Mouse (Mus musculus): ENCODE results near the gene Fam219b. TPM values are rescaled to one million over a fixed set of nuclear protein-coding genes. Genes with fewer than 3 reads are reported as not detected.

The Fam219b gene
- polyA plus RNA-seq, 1 experiment: 17.5 TPM

- DNase-seq (ENCODE audit: low spot score): no peak
Observed at GRCm38 (mm10) chr9:57564609-57565008, 27.3 kb downstream of the Fam219b start.

DNA sequence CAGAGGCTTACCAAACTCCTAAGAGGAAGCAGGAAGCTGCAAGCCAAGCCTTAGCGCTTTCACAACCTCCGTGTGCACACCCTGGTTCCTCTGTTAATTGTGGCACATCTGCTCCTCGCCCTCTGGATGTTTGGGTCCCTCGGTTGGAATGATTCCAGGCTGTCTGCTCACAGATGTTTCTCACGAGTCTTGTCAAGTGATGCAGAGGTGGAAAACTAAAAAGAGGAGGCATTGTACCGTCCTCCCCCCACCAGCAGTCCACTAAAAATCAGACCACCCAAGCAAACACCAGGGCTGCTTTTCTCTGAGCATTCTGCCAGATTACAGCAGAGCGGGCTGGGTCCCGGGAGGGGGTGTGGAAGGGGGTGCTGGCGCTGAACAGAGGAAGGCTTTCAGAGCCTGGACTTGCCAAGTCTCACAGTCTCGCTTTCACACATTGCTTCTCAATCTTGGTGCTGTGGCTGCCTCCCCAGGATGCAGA lies 28.5 kb downstream of the Fam219b start:
- no peak for DNase-seq (ENCODE audit: low spot score)

DNA sequence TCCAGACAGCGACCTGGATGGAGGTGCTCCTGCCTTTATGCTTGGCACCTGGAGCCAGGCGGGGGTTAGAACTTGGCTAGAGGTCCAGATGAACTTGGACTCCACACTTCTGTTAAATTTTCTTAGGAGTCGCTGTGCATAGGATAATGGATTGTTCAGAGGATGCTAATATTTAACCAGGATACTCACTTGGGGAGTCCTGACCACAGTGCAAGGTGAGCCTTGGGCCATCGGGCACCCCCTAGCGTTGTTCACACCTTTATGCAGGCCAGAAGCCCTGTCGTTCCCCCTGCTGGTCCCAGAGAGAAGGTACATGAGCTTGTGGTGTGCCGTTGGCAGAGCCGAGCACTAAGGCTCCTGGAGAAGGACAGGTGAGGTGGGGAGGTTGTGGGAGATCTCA lies 29.5 kb downstream of the Fam219b start:
- DNase-seq (ENCODE audit: low spot score): no peak

GRCm38 (mm10) chr9:57568500-57568899 lies 31.2 kb downstream of the Fam219b start:
- DNase-seq (ENCODE audit: low spot score): no peak

- no peak for DNase-seq (ENCODE audit: low spot score)
Observed at GRCm38 (mm10) chr9:57574397-57574796, 37.1 kb downstream of the Fam219b start.

GRCm38 (mm10) chr9:57575577-57575976 lies 38.2 kb downstream of the Fam219b start:
- DNase-seq (ENCODE audit: low spot score): no peak

DNA sequence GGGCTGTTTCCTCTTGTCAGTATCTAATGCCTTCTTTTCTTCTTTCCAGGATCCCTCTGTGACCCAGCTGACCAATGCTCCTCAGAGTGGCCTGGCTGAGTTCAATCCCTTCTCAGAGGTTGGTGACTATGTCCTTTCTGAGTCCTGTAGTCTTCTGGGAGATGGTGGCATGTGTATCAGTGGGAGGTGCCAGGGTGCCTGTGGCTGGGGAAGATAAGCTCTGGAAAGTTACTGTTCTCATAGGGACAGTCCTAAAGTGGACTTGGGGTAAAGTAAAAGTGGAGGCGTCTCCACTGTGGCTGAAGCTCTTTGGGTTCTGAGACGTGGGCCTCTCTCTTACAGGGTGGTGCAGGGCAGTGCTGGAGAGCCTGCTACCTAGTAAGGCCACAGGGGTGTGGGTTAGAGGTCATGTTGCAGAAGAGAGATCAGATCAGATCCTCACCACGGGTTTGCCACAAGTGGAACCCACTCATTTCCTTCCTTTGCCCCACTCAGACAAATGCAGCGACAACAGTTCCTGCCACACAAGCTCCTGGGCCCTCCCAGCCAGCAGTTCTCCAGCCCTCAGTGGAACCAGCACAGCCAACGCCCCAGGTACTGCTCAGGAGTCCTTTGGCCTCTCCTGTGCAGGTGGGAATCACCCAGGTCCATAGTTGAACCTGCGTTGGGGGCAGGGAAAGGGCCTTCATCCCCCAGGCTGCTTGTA lies 40.0 kb downstream of the Fam219b start:
- DNase-seq (ENCODE audit: low spot score): no peak

DNA sequence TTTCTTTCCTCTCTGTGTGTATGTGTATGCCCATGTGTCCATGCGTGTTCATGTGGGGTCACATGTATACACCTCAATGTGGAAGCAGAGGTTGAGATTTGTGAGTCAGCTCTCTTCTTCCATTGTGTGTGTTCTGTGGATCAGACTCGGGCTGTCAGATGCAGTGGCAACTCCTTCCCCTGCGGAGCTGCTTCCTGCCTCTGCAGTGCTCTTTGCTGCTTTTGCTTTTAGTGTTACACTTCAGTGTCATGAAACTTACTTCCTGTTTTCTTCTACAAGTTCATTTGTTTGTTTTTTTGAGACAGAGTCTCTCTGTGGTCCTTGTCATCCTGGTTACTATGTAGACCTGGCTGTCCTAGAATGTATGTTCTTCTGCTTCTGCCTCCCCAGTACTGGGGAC lies 47.7 kb downstream of the Fam219b start:
- DNase-seq (ENCODE audit: low spot score): no peak

- peak; percentile 80 for DNase-seq (ENCODE audit: low spot score)
Observed at GRCm38 (mm10) chr9:57589224-57590126, 52.1 kb downstream of the Fam219b start, which contains the start of gene Ulk3. Ulk3 (plus strand) TSS chr9:57589452.

- DNase-seq (ENCODE audit: low spot score): no peak
Observed at GRCm38 (mm10) chr9:57590726-57591125, 53.4 kb downstream of the Fam219b start.

Other genes starting within 250 kb of the Fam219b start
- 47.1 and 75.2 TPM in 2 replicates for gene Ppcdc, start 97.4 kb upstream of the Fam219b start, polyA plus RNA-seq (2012; rRNA removed)
- gene Scamp5, start 69.5 kb upstream of the Fam219b start, polyA plus RNA-seq (2012; rRNA removed): 123 and 150 TPM in 2 replicates
- 1.7 and 2.8 TPM in 2 replicates for gene Rpp25, start 33.5 kb upstream of the Fam219b start, polyA plus RNA-seq (2012; rRNA removed)
- gene Cox5a, start 16.3 kb upstream of the Fam219b start, polyA plus RNA-seq (2012; rRNA removed): 223 and 254 TPM in 2 replicates
- 21.3 and 22.5 TPM in 2 replicates for gene Mpi, start 15.2 kb downstream of the Fam219b start, polyA plus RNA-seq (2012; rRNA removed)
- gene Scamp2, start 23.4 kb downstream of the Fam219b start, polyA plus RNA-seq (2012; rRNA removed): 60.9 and 62.9 TPM in 2 replicates
- gene Ulk3, start 51.9 kb downstream of the Fam219b start, polyA plus RNA-seq (2012; rRNA removed): 32.4 and 38.8 TPM in 2 replicates
- gene Cplx3, start 68.8 kb downstream of the Fam219b start, polyA plus RNA-seq (2012; rRNA removed): not detected in 2 replicates
- 0.03 and 0.07 TPM in 2 replicates for gene Lman1l, start 83.2 kb downstream of the Fam219b start, polyA plus RNA-seq (2012; rRNA removed)
- 54.8 and 69.3 TPM in 2 replicates for gene Csk, start 116.1 kb downstream of the Fam219b start, polyA plus RNA-seq (2012; rRNA removed)
- gene Cyp1a2, start 146.2 kb downstream of the Fam219b start, polyA plus RNA-seq (2012; rRNA removed): not detected in 2 replicates
- 16.2 and 21.1 TPM in 2 replicates for gene Cyp1a1, start 150.4 kb downstream of the Fam219b start, polyA plus RNA-seq (2012; rRNA removed)
- 12.3 and 13.8 TPM in 2 replicates for gene Edc3, start 171.0 kb downstream of the Fam219b start, polyA plus RNA-seq (2012; rRNA removed)
- 90.8 and 111 TPM in 2 replicates for gene Clk3, start 228.3 kb downstream of the Fam219b start, polyA plus RNA-seq (2012; rRNA removed)